In genomic region chr11:113220649-113221048, GRCm38 (mm10) we compare ENCODE assay signal across 17 mouse cellular contexts.
DNase-seq lines count a peak whose midpoint lies in the region; ATAC-seq and TF ChIP-seq lines count a peak whose summit lies in the region.
"Had no signal": no experiment of that assay in that cellular context is flagged by ENCODE, and none has a peak within 500 bp of the region (broad histone marks: within the 10 kb centered on the region; RNA-seq: fewer than 3 reads in every experiment).

No protein-coding gene starts in this region.

- no peaks in the 10 kb centered on the region for H3K27me3 ChIP-seq in kidney, postnatal 0 days (ENCODE audit: insufficient read depth, low read length)
- H3K27me3 ChIP-seq in embryonic facial prominence, embryonic 10.5 days (replicated peaks; ENCODE audit: low read depth, poor library complexity, severe bottlenecking) = peaks cover 21% of the 10 kb centered on the region
- H3K27me3 ChIP-seq in limb, embryonic 11.5 days (ENCODE audit: control insufficient read depth, insufficient read depth, low read length) = no peaks in the 10 kb centered on the region
- H3K27me3 ChIP-seq: CH12.LX; forebrain, embryonic 15.5 days; heart, embryonic 13.5 days; liver, embryonic 12.5 days had no signal

- H3K4me3 ChIP-seq in kidney, postnatal 0 days (replicated peaks; ENCODE audit: low read depth, low read length) = no peak overlapping the region
- no peak overlapping the region for H3K4me3 ChIP-seq in embryonic facial prominence, embryonic 10.5 days
- no peak overlapping the region for H3K4me3 ChIP-seq in limb, embryonic 11.5 days (ENCODE audit: low read depth, low read length)
- H3K4me3 ChIP-seq: forebrain, embryonic 15.5 days; gastrocnemius, adult 2 months; heart, embryonic 13.5 days; liver, embryonic 12.5 days had no signal

- DNase-seq in kidney, postnatal 0 days (ENCODE audit: low spot score) = peak; percentile 52
- DNase-seq in kidney, postnatal 36 days = no peak
- DNase-seq in NIH3T3 (ENCODE audit: low read depth) = peak; percentile 17
- DNase-seq in embryonic facial prominence, embryonic 10.5 days (ENCODE audit: low spot score) = no peak
- no peak for DNase-seq in limb, embryonic 11.5 days (ENCODE audit: low spot score)
- no peak for DNase-seq in heart, postnatal 25 days (ENCODE audit: low spot score)
- no peak for DNase-seq in cerebellum, postnatal 10 days
- DNase-seq: adrenal gland, adult 2 months; cerebellum, adult 9-10 months; gastrocnemius, adult 2 months; lung, postnatal 10 days; thymus, postnatal 4 days had no signal

- ATAC-seq in kidney, postnatal 0 days (replicated peaks; ENCODE audit: low FRiP score, low read depth) = no peak; the same call in 1 of the 2 replicates
- ATAC-seq in limb, embryonic 11.5 days (ENCODE audit: insufficient number of reproducible peaks, low FRiP score, low TSS enrichment, low read depth) = no peak
- no peak for ATAC-seq in inflammation-experienced regulatory T-cells, adult 6 months

- H3K27ac ChIP-seq in kidney, postnatal 0 days = peak overlapping the region; percentile 75; the same call in 1 of the 2 replicates
- H3K27ac ChIP-seq in embryonic facial prominence, embryonic 10.5 days (replicated peaks) = peak overlapping the region; percentile 57; the same call in 1 of the 2 replicates
- peak overlapping the region; percentile 64 for H3K27ac ChIP-seq in limb, embryonic 11.5 days (replicated peaks; ENCODE audit: low read depth, low read length)
- H3K27ac ChIP-seq: forebrain, embryonic 15.5 days; gastrocnemius, adult 2 months; heart, embryonic 13.5 days; liver, embryonic 12.5 days had no signal

- H3K9ac ChIP-seq in kidney, postnatal 0 days (ENCODE audit: low read depth, low read length) = no peak overlapping the region
- H3K9ac ChIP-seq in limb, embryonic 11.5 days (ENCODE audit: low read length) = no peak overlapping the region
- H3K9ac ChIP-seq: forebrain, embryonic 15.5 days; heart, embryonic 13.5 days; liver, embryonic 12.5 days had no signal

- WGBS in kidney, postnatal 0 days = 27% methylated on average over 2 of the region's 2 CpGs
- 69% methylated on average over 2 of the region's 2 CpGs for WGBS in embryonic facial prominence, embryonic 10.5 days
- 88% methylated on average over 2 of the region's 2 CpGs for WGBS in limb, embryonic 11.5 days

- no peak for TF ChIP-seq CTCF in kidney, postnatal 0 days (IDR thresholded peaks at IDR 0.05; ENCODE audit: low read depth)

- H3K36me3 ChIP-seq in kidney, postnatal 0 days (ENCODE audit: insufficient read depth, low read length) = no peaks in the 10 kb centered on the region
- H3K36me3 ChIP-seq in embryonic facial prominence, embryonic 10.5 days (replicated peaks) = no peaks in the 10 kb centered on the region
- no peaks in the 10 kb centered on the region for H3K36me3 ChIP-seq in limb, embryonic 11.5 days (ENCODE audit: control insufficient read depth, insufficient read depth, low read length)
- H3K36me3 ChIP-seq: forebrain, embryonic 15.5 days; heart, embryonic 13.5 days; liver, embryonic 12.5 days had no signal

- peaks cover 12% of the 10 kb centered on the region; the same call in 1 of the 2 replicates for H3K4me1 ChIP-seq in kidney, postnatal 0 days (replicated peaks; ENCODE audit: insufficient read depth, low read length)
- H3K4me1 ChIP-seq in embryonic facial prominence, embryonic 10.5 days = peaks cover 23% of the 10 kb centered on the region
- peaks cover 10% of the 10 kb centered on the region for H3K4me1 ChIP-seq in limb, embryonic 11.5 days (ENCODE audit: control insufficient read depth, insufficient read depth, low read length)
- H3K4me1 ChIP-seq: liver, embryonic 12.5 days had no signal

- no peaks in the 10 kb centered on the region for H3K9me3 ChIP-seq in kidney, postnatal 0 days (replicated peaks; ENCODE audit: low read length)
- no peaks in the 10 kb centered on the region; the same call in 1 of the 2 replicates for H3K9me3 ChIP-seq in embryonic facial prominence, embryonic 10.5 days
- H3K9me3 ChIP-seq in limb, embryonic 11.5 days (ENCODE audit: control insufficient read depth, low read length) = no peaks in the 10 kb centered on the region; the same call in 1 of the 2 replicates
- H3K9me3 ChIP-seq: forebrain, embryonic 15.5 days; heart, embryonic 13.5 days; liver, embryonic 12.5 days had no signal

- H3K4me2 ChIP-seq in kidney, postnatal 0 days (ENCODE audit: low read length) = no peak overlapping the region
- H3K4me2 ChIP-seq in limb, embryonic 11.5 days (ENCODE audit: low read depth, severe bottlenecking) = no peak overlapping the region
- H3K4me2 ChIP-seq: liver, embryonic 12.5 days had no signal

- intact Hi-C loops in heart, postnatal 25 days (cut with DNase I) = no loop called here

Comparison
In these comparisons a context has a peak if more than half of its experiments do, and no peak if none do; other contexts are left out.
1. DNase-seq: peak in kidney, postnatal 0 days (single experiment) and NIH3T3 (single experiment); none in kidney, postnatal 36 days (0 of 2), embryonic facial prominence, embryonic 10.5 days (single experiment), limb, embryonic 11.5 days (single experiment), heart, postnatal 25 days (single experiment) and cerebellum, postnatal 10 days (0 of 2).
2. Peak in every context shown above with its lines, with median percentiles within 50 percentile points of each other: H3K27ac ChIP-seq.